Mouse (Mus musculus) midbrain, postnatal 0 days (tissue): ENCODE measurements at regions not wholly inside any gene's neighbourhood (a gene's known extent, or its start where the extent isn't known, plus 50 kb on each side); places are given as distances from the start of the nearest gene placed in this dataset.

Experiments
- ATAC-seq: fragments of 200-750 bp; cut with Nextera tagmentation; 2 replicates; pipeline ENCODE4 v1.8.0; 2017; ENCODE audit warnings: moderate number of reproducible peaks, mild to moderate bottlenecking, moderate TSS enrichment, moderate library complexity; ENCODE audit not compliant: low FRiP score
- DNase-seq: peaks from one replicate; pipeline ENCODE4 v3.0.0-alpha.2; 2015; ENCODE audit warnings: low spot score
- H3K27ac ChIP-seq: fragments of 300-500 bp; sonication (generic); 2 replicates; pipeline ENCODE4 v1.5.1; 2014; ENCODE audit warnings: low read depth, mild to moderate bottlenecking, low read length, mixed read lengths
- H3K27me3 ChIP-seq: fragments of 300-500 bp; sonication (generic); 2 replicates; pipeline ENCODE4 v1.6.1; 2014; ENCODE audit warnings: low read length, control low read depth, mixed read lengths; ENCODE audit not compliant: insufficient read depth
- H3K36me3 ChIP-seq: fragments of 300-500 bp; sonication (generic); 2 replicates; pipeline ENCODE4 v1.6.1; 2014; ENCODE audit warnings: low read length, control low read depth, mixed read lengths; ENCODE audit not compliant: insufficient read depth
- H3K4me1 ChIP-seq: fragments of 300-500 bp; sonication (generic); 2 replicates; pipeline ENCODE4 v1.6.1; 2014; ENCODE audit warnings: mild to moderate bottlenecking, control low read depth, antibody characterized with exemption, low read length, mixed read lengths; ENCODE audit not compliant: insufficient read depth
- H3K4me2 ChIP-seq: fragments of 300-500 bp; sonication (generic); 2 replicates; pipeline ENCODE4 v1.6.1; 2014; ENCODE audit warnings: low read depth, mild to moderate bottlenecking, low read length, mixed read lengths; ENCODE audit not compliant: poor library complexity, severe bottlenecking
- H3K4me3 ChIP-seq: fragments of 300-500 bp; sonication (generic); 2 replicates; pipeline ENCODE4 v1.5.1; 2014; ENCODE audit warnings: low read depth, mild to moderate bottlenecking, low read length, moderate library complexity
- H3K9ac ChIP-seq: fragments of 300-500 bp; sonication (generic); replicated peaks from 2 replicates; pipeline ENCODE4 v1.6.1; 2014; ENCODE audit warnings: mild to moderate bottlenecking, low read length, moderate library complexity, mixed read lengths; ENCODE audit not compliant: poor library complexity, severe bottlenecking
- H3K9me3 ChIP-seq: fragments of 300-500 bp; sonication (generic); 2 replicates; pipeline ENCODE4 v1.6.1; 2016; ENCODE audit warnings: low read length, control low read depth
- CTCF ChIP-seq: IDR thresholded peaks from 2 replicates; pipeline ENCODE4 v1.5.1; 2016; ENCODE audit warnings: antibody characterized with exemption, mild to moderate bottlenecking
- WGBS: fragments of 180-500 bp; shearing (Covaris S2); extraction: QIAGEN DNeasy Blood & Tissue Kit; methylation state at CpG from one replicate; pipeline ENCODE4 v1.1.7; 2014; 5-methylcytosine and 5-hydroxymethylcytosine counted together

- ATAC-seq (no peak), DNase-seq (no peak)
- Histone ChIP-seq H3K9ac (no peak overlapping the region), H3K4me1 (peaks cover 3% of the 10 kb centered on the region; the same call in 1 of the 2 replicates), H3K4me3 (no peak overlapping the region), H3K27ac (no peak overlapping the region), H3K36me3 (no peaks in the 10 kb centered on the region), H3K9me3 (no peaks in the 10 kb centered on the region), H3K27me3 (no peaks in the 10 kb centered on the region), H3K4me2 (no peak overlapping the region)
- TF ChIP-seq CTCF, result no peak
- 45% methylated on average over 2 of the region's 2 CpGs for WGBS
These were observed 118.5 kb upstream of the Sulf2 start for GRCm38 (mm10) chr2:166274016-166274346.

- DNase-seq, result peak; percentile 67
- Histone ChIP-seq H3K36me3 (no peaks in the 10 kb centered on the region), H3K4me2 (no peak overlapping the region), H3K4me1 (peaks cover 3% of the 10 kb centered on the region; the same call in 1 of the 2 replicates), H3K27me3 (no peaks in the 10 kb centered on the region), H3K9ac (no peak overlapping the region), H3K9me3 (no peaks in the 10 kb centered on the region), H3K27ac (no peak overlapping the region), H3K4me3 (no peak overlapping the region)
- no peak for ATAC-seq
- WGBS, result 30% methylated on average over 23 of the region's 23 CpGs
- no peak for TF ChIP-seq CTCF
These were observed 118.0 kb upstream of the Sulf2 start for GRCm38 (mm10) chr2:166273312-166274015.

GRCm38 (mm10) chr2:166272841-166273240, 117.4 kb upstream of the Sulf2 start:
- no peak for TF ChIP-seq CTCF
- Histone ChIP-seq H3K4me2 (no peak overlapping the region), H3K27me3 (no peaks in the 10 kb centered on the region), H3K4me3 (no peak overlapping the region), H3K9me3 (no peaks in the 10 kb centered on the region), H3K27ac (no peak overlapping the region), H3K4me1 (peaks cover 3% of the 10 kb centered on the region; the same call in 1 of the 2 replicates), H3K36me3 (no peaks in the 10 kb centered on the region), H3K9ac (no peak overlapping the region)
- DNase-seq (no peak), ATAC-seq (no peak)
- WGBS, result 40% methylated on average over 1 of the region's 1 CpGs

- H3K27ac ChIP-seq, result no peak overlapping the region
- WGBS, result 65% methylated on average over 7 of the region's 7 CpGs
- H3K4me2 ChIP-seq, result no peak overlapping the region
- H3K4me1 ChIP-seq, result peaks cover 3% of the 10 kb centered on the region; the same call in 1 of the 2 replicates
- no peaks in the 10 kb centered on the region for H3K36me3 ChIP-seq
- H3K9me3 ChIP-seq, result no peaks in the 10 kb centered on the region
- no peak for TF ChIP-seq CTCF
- H3K27me3 ChIP-seq, result no peaks in the 10 kb centered on the region
- no peak for DNase-seq
- no peak overlapping the region for H3K4me3 ChIP-seq
- no peak overlapping the region for H3K9ac ChIP-seq
- ATAC-seq, result no peak
These were observed 116.7 kb upstream of the Sulf2 start for GRCm38 (mm10) chr2:166272190-166272543.

GRCm38 (mm10) chr2:166271373-166272189, 116.1 kb upstream of the Sulf2 start:
- no peaks in the 10 kb centered on the region for H3K36me3 ChIP-seq
- no peak overlapping the region for H3K4me2 ChIP-seq
- no peak for ATAC-seq
- DNase-seq, result no peak
- H3K4me1 ChIP-seq, result peaks cover 3% of the 10 kb centered on the region; the same call in 1 of the 2 replicates
- no peak overlapping the region; the same call in 1 of the 2 replicates for H3K9ac ChIP-seq
- H3K27me3 ChIP-seq, result no peaks in the 10 kb centered on the region
- no peak overlapping the region for H3K4me3 ChIP-seq
- no peaks in the 10 kb centered on the region for H3K9me3 ChIP-seq
- peak overlapping the region; percentile 47 for H3K27ac ChIP-seq
- WGBS, result 42% methylated on average over 11 of the region's 11 CpGs
- TF ChIP-seq CTCF, result no peak

GRCm38 (mm10) chr2:166270007-166270406, 114.5 kb upstream of the Sulf2 start:
- Histone ChIP-seq H3K9me3 (no peaks in the 10 kb centered on the region), H3K36me3 (no peaks in the 10 kb centered on the region), H3K4me3 (no peak overlapping the region), H3K27ac (no peak overlapping the region), H3K9ac (no peak overlapping the region), H3K4me2 (no peak overlapping the region), H3K27me3 (no peaks in the 10 kb centered on the region), H3K4me1 (peaks cover 3% of the 10 kb centered on the region; the same call in 1 of the 2 replicates)
- no peak for TF ChIP-seq CTCF
- DNase-seq, result no peak
- no peak for ATAC-seq
- 91% methylated on average over 6 of the region's 6 CpGs for WGBS
